Mouse (Mus musculus) left cerebral cortex, adult 18-20 months (tissue): Measurements from ENCODE around the gene Bcas1. TPM values are rescaled to one million over a fixed set of nuclear protein-coding genes. Genes with fewer than 3 reads are reported as not detected.

Experiments used
- DNase-seq, 2 experiments: peaks; one replicate each; pipeline ENCODE4 v3.0.0; 2021 to 2022; ENCODE audit warnings: low spot score in 2 of 2, mixed read lengths in 1 of 2
- total RNA-seq, 2 experiments: library from RNA; stranded (reverse); gene quantifications; 2 replicates each; pipeline ENCODE4 v1.2.3; 2021

Gene Bcas1
- total RNA-seq, 2 experiments from 2014 or later: 46.6 to 47.4 TPM

- DNase-seq: no peak
Observed at GRCm38 (mm10) chr2:170349784-170350183, 77.9 kb downstream of the Bcas1 start.

GRCm38 (mm10) chr2:170349096-170349495 lies 78.5 kb downstream of the Bcas1 start:
- DNase-seq: no peak

- peak; percentile 48 to 58 for DNase-seq
Observed at GRCm38 (mm10) chr2:170347131-170347765, 80.4 kb downstream of the Bcas1 start.

GRCm38 (mm10) chr2:170345410-170345793 lies 82.2 kb downstream of the Bcas1 start:
- no peak for DNase-seq

- no peak for DNase-seq
Observed at GRCm38 (mm10) chr2:170344502-170345409, 82.9 kb downstream of the Bcas1 start.

- DNase-seq: no peak
Observed at GRCm38 (mm10) chr2:170343819-170344317, 83.8 kb downstream of the Bcas1 start.

GRCm38 (mm10) chr2:170343133-170343818 lies 84.4 kb downstream of the Bcas1 start:
- DNase-seq: peak in 1 of 2 experiments; percentile 31

GRCm38 (mm10) chr2:170342312-170342830 lies 85.3 kb downstream of the Bcas1 start:
- DNase-seq: no peak

GRCm38 (mm10) chr2:170341179-170341578 lies 86.5 kb downstream of the Bcas1 start:
- no peak for DNase-seq

- no peak for DNase-seq
Observed at GRCm38 (mm10) chr2:170336266-170336760, 91.3 kb downstream of the Bcas1 start.

- no peak for DNase-seq
Observed at GRCm38 (mm10) chr2:170335168-170335567, 92.5 kb downstream of the Bcas1 start.

- DNase-seq: no peak
Observed at GRCm38 (mm10) chr2:170331870-170332269, 95.8 kb downstream of the Bcas1 start.

- no peak for DNase-seq
Observed at GRCm38 (mm10) chr2:170330466-170330865, 97.2 kb downstream of the Bcas1 start.

- DNase-seq: no peak
Observed at GRCm38 (mm10) chr2:170329921-170330320, 97.7 kb downstream of the Bcas1 start.

- peak; percentile 13 to 35 for DNase-seq
Observed at GRCm38 (mm10) chr2:170323925-170324347, 103.7 kb downstream of the Bcas1 start.

GRCm38 (mm10) chr2:170322013-170322414 lies 105.6 kb downstream of the Bcas1 start:
- DNase-seq: no peak

GRCm38 (mm10) chr2:170321579-170321978 lies 106.1 kb downstream of the Bcas1 start:
- DNase-seq: no peak

- no peak for DNase-seq
Observed at GRCm38 (mm10) chr2:170319533-170320463, 107.8 kb downstream of the Bcas1 start.

GRCm38 (mm10) chr2:170318713-170319532 lies 108.7 kb downstream of the Bcas1 start:
- DNase-seq: peak; percentile 65 to 79
